Mouse (Mus musculus): ENCODE data around the gene Ppp1r13l. TPM values are rescaled to one million over a fixed set of nuclear protein-coding genes. Genes with fewer than 3 reads are reported as not detected.

Gene Ppp1r13l
- polyA plus RNA-seq, 1 experiment = 4.0 TPM

- H3K4me1 ChIP-seq (ENCODE audit: control insufficient read depth, insufficient read depth, low read length) = no peaks in the 10 kb centered on the region; the same call in none of the 2 replicates
- 43% methylated on average over 15 of the region's 15 CpGs for WGBS
- TF ChIP-seq POLR2A (IDR thresholded peaks at IDR 0.05; ENCODE audit: borderline replicate concordance, control insufficient read depth, low read depth, low read length) = no peak
- no peak for TF ChIP-seq CTCF (IDR thresholded peaks at IDR 0.05; ENCODE audit: control insufficient read depth, insufficient read depth, low read length)
- H3K27ac ChIP-seq (ENCODE audit: control insufficient read depth, insufficient read depth, low read depth, low read length, poor library complexity) = no peak overlapping the region
- no peak overlapping the region for H3K4me3 ChIP-seq (replicated peaks; ENCODE audit: control insufficient read depth, low read depth, low read length)
Observed at GRCm38 (mm10) chr7:19416590-19416989, 57.0 kb downstream of the Ppp1r13l start.

- TF ChIP-seq CTCF (IDR thresholded peaks at IDR 0.05; ENCODE audit: control insufficient read depth, insufficient read depth, low read length) (no peak), POLR2A (IDR thresholded peaks at IDR 0.05; ENCODE audit: borderline replicate concordance, control insufficient read depth, low read depth, low read length) (no peak)
- H3K27ac ChIP-seq (ENCODE audit: control insufficient read depth, insufficient read depth, low read depth, low read length, poor library complexity) = no peak overlapping the region
- H3K4me3 ChIP-seq (replicated peaks; ENCODE audit: control insufficient read depth, low read depth, low read length) = no peak overlapping the region
- WGBS = 8% methylated on average over 28 of the region's 28 CpGs
- no peaks in the 10 kb centered on the region; the same call in none of the 2 replicates for H3K4me1 ChIP-seq (ENCODE audit: control insufficient read depth, insufficient read depth, low read length)
Observed at GRCm38 (mm10) chr7:19420121-19420520, 60.6 kb downstream of the Ppp1r13l start.

- TF ChIP-seq POLR2A (IDR thresholded peaks at IDR 0.05; ENCODE audit: borderline replicate concordance, control insufficient read depth, low read depth, low read length) (peak; percentile 18; the same call in 1 of the 2 replicates), CTCF (IDR thresholded peaks at IDR 0.05; ENCODE audit: control insufficient read depth, insufficient read depth, low read length) (no peak)
- H3K4me1 ChIP-seq (ENCODE audit: control insufficient read depth, insufficient read depth, low read length) = no peaks in the 10 kb centered on the region; the same call in none of the 2 replicates
- peak overlapping the region; percentile 58 for H3K4me3 ChIP-seq (replicated peaks; ENCODE audit: control insufficient read depth, low read depth, low read length)
- WGBS = 9% methylated on average over 43 of the region's 43 CpGs
- H3K27ac ChIP-seq (ENCODE audit: control insufficient read depth, insufficient read depth, low read depth, low read length, poor library complexity) = no peak overlapping the region
Observed at GRCm38 (mm10) chr7:19420821-19421636, 61.5 kb downstream of the Ppp1r13l start.

- Histone ChIP-seq H3K4me1 (ENCODE audit: control insufficient read depth, insufficient read depth, low read length) (no peaks in the 10 kb centered on the region; the same call in 1 of the 2 replicates), H3K4me3 (replicated peaks; ENCODE audit: control insufficient read depth, low read depth, low read length) (no peak overlapping the region), H3K27ac (ENCODE audit: control insufficient read depth, insufficient read depth, low read depth, low read length, poor library complexity) (no peak overlapping the region)
- TF ChIP-seq POLR2A (IDR thresholded peaks at IDR 0.05; ENCODE audit: borderline replicate concordance, control insufficient read depth, low read depth, low read length) (no peak), CTCF (IDR thresholded peaks at IDR 0.05; ENCODE audit: control insufficient read depth, insufficient read depth, low read length) (no peak)
- 81% methylated on average over 3 of the region's 3 CpGs for WGBS
Observed at GRCm38 (mm10) chr7:19423083-19423482, 63.5 kb downstream of the Ppp1r13l start.

- 41% methylated on average over 4 of the region's 4 CpGs for WGBS
- H3K27ac ChIP-seq (ENCODE audit: control insufficient read depth, insufficient read depth, low read depth, low read length, poor library complexity) = no peak overlapping the region
- no peak overlapping the region for H3K4me3 ChIP-seq (replicated peaks; ENCODE audit: control insufficient read depth, low read depth, low read length)
- no peaks in the 10 kb centered on the region; the same call in 1 of the 2 replicates for H3K4me1 ChIP-seq (ENCODE audit: control insufficient read depth, insufficient read depth, low read length)
- TF ChIP-seq CTCF (IDR thresholded peaks at IDR 0.05; ENCODE audit: control insufficient read depth, insufficient read depth, low read length) (no peak), POLR2A (IDR thresholded peaks at IDR 0.05; ENCODE audit: borderline replicate concordance, control insufficient read depth, low read depth, low read length) (no peak)
Observed at GRCm38 (mm10) chr7:19424051-19424450, 64.5 kb downstream of the Ppp1r13l start.

- Histone ChIP-seq H3K4me3 (replicated peaks; ENCODE audit: control insufficient read depth, low read depth, low read length) (no peak overlapping the region), H3K4me1 (ENCODE audit: control insufficient read depth, insufficient read depth, low read length) (no peaks in the 10 kb centered on the region; the same call in 1 of the 2 replicates), H3K27ac (ENCODE audit: control insufficient read depth, insufficient read depth, low read depth, low read length, poor library complexity) (no peak overlapping the region)
- TF ChIP-seq POLR2A (IDR thresholded peaks at IDR 0.05; ENCODE audit: borderline replicate concordance, control insufficient read depth, low read depth, low read length) = no peak
- TF ChIP-seq CTCF (IDR thresholded peaks at IDR 0.05; ENCODE audit: control insufficient read depth, insufficient read depth, low read length) = no peak
- WGBS = 73% methylated on average over 6 of the region's 6 CpGs
Observed at GRCm38 (mm10) chr7:19426349-19426748, 66.8 kb downstream of the Ppp1r13l start.

GRCm38 (mm10) chr7:19426888-19427287 is 67.3 kb downstream of the Ppp1r13l start:
- WGBS = 80% methylated on average over 6 of the region's 6 CpGs
- H3K4me1 ChIP-seq (ENCODE audit: control insufficient read depth, insufficient read depth, low read length) = no peaks in the 10 kb centered on the region; the same call in 1 of the 2 replicates
- H3K4me3 ChIP-seq (replicated peaks; ENCODE audit: control insufficient read depth, low read depth, low read length) = no peak overlapping the region
- no peak overlapping the region for H3K27ac ChIP-seq (ENCODE audit: control insufficient read depth, insufficient read depth, low read depth, low read length, poor library complexity)
- TF ChIP-seq POLR2A (IDR thresholded peaks at IDR 0.05; ENCODE audit: borderline replicate concordance, control insufficient read depth, low read depth, low read length) = no peak
- no peak for TF ChIP-seq CTCF (IDR thresholded peaks at IDR 0.05; ENCODE audit: control insufficient read depth, insufficient read depth, low read length)

Other genes with a start within 250 kb of the Ppp1r13l start
- not detected in 2 replicates for gene Gm4969, start 241.4 kb upstream of the Ppp1r13l start, polyA plus RNA-seq (2011; ENCODE audit: insufficient read depth, insufficient read length, low replicate concordance, missing spikeins)
- 3.9 and 4.8 TPM in 2 replicates for gene Fbxo46, start 239.9 kb upstream of the Ppp1r13l start, polyA plus RNA-seq (2011; ENCODE audit: insufficient read depth, insufficient read length, low replicate concordance, missing spikeins)
- 3.6 and 6.8 TPM in 2 replicates for gene Qpctl, start 210.5 kb upstream of the Ppp1r13l start, polyA plus RNA-seq (2011; ENCODE audit: insufficient read depth, insufficient read length, low replicate concordance, missing spikeins)
- gene Snrpd2, start 210.0 kb upstream of the Ppp1r13l start, polyA plus RNA-seq (2011; ENCODE audit: insufficient read depth, insufficient read length, low replicate concordance, missing spikeins) = 56.3 and 58.6 TPM in 2 replicates
- 0.62 and 0.79 TPM in 2 replicates for gene Gipr, start 193.6 kb upstream of the Ppp1r13l start, polyA plus RNA-seq (2011; ENCODE audit: insufficient read depth, insufficient read length, low replicate concordance, missing spikeins)
- 14.2 and 33.1 TPM in 2 replicates for gene Eml2, start 183.3 kb upstream of the Ppp1r13l start, polyA plus RNA-seq (2011; ENCODE audit: insufficient read depth, insufficient read length, low replicate concordance, missing spikeins)
- gene Gpr4, start 147.2 kb upstream of the Ppp1r13l start, polyA plus RNA-seq (2011; ENCODE audit: insufficient read depth, insufficient read length, low replicate concordance, missing spikeins) = 0.34 and 0.70 TPM in 2 replicates
- 7.5 and 8.5 TPM in 2 replicates for gene Opa3, start 131.4 kb upstream of the Ppp1r13l start, polyA plus RNA-seq (2011; ENCODE audit: insufficient read depth, insufficient read length, low replicate concordance, missing spikeins)
- 83.3 and 135 TPM in 2 replicates for gene Vasp, start 87.9 kb upstream of the Ppp1r13l start, polyA plus RNA-seq (2011; ENCODE audit: insufficient read depth, insufficient read length, low replicate concordance, missing spikeins)
- gene Ppm1n, start 79.7 kb upstream of the Ppp1r13l start, polyA plus RNA-seq (2011; ENCODE audit: insufficient read depth, insufficient read length, low replicate concordance, missing spikeins) = 3.6 TPM in 1 of 2 replicates, not detected in the other
- 0.92 and 2.3 TPM in 2 replicates for gene Rtn2, start 77.1 kb upstream of the Ppp1r13l start, polyA plus RNA-seq (2011; ENCODE audit: insufficient read depth, insufficient read length, low replicate concordance, missing spikeins)
- gene Fosb, start 49.7 kb upstream of the Ppp1r13l start, polyA plus RNA-seq (2011; ENCODE audit: insufficient read depth, insufficient read length, low replicate concordance, missing spikeins) = 0.50 and 1.1 TPM in 2 replicates
- gene Ercc1, start 15.0 kb upstream of the Ppp1r13l start, polyA plus RNA-seq (2011; ENCODE audit: insufficient read depth, insufficient read length, low replicate concordance, missing spikeins) = 19.2 and 31.3 TPM in 2 replicates
- gene Cd3eap, start 266 bp upstream of the Ppp1r13l start, polyA plus RNA-seq (2011; ENCODE audit: insufficient read depth, insufficient read length, low replicate concordance, missing spikeins) = 11.7 and 13.7 TPM in 2 replicates
- gene Ercc2, start 22.3 kb downstream of the Ppp1r13l start, polyA plus RNA-seq (2011; ENCODE audit: insufficient read depth, insufficient read length, low replicate concordance, missing spikeins) = 17.9 and 31.9 TPM in 2 replicates
- 1.6 and 1.9 TPM in 2 replicates for gene Klc3, start 44.4 kb downstream of the Ppp1r13l start, polyA plus RNA-seq (2011; ENCODE audit: insufficient read depth, insufficient read length, low replicate concordance, missing spikeins)
- gene Ckm, start 45.0 kb downstream of the Ppp1r13l start, polyA plus RNA-seq (2011; ENCODE audit: insufficient read depth, insufficient read length, low replicate concordance, missing spikeins) = 25.1 and 31.8 TPM in 2 replicates
- gene Mark4, start 99.1 kb downstream of the Ppp1r13l start, polyA plus RNA-seq (2011; ENCODE audit: insufficient read depth, insufficient read length, low replicate concordance, missing spikeins) = 10.1 and 14.6 TPM in 2 replicates
- gene Exoc3l2, start 103.6 kb downstream of the Ppp1r13l start, polyA plus RNA-seq (2011; ENCODE audit: insufficient read depth, insufficient read length, low replicate concordance, missing spikeins) = 4.2 and 10.3 TPM in 2 replicates
- gene Bloc1s3, start 148.6 kb downstream of the Ppp1r13l start, polyA plus RNA-seq (2011; ENCODE audit: insufficient read depth, insufficient read length, low replicate concordance, missing spikeins) = 4.4 and 8.0 TPM in 2 replicates
- 12.4 and 12.7 TPM in 2 replicates for gene Trappc6a, start 148.6 kb downstream of the Ppp1r13l start, polyA plus RNA-seq (2011; ENCODE audit: insufficient read depth, insufficient read length, low replicate concordance, missing spikeins)
- gene Nkpd1, start 158.1 kb downstream of the Ppp1r13l start, polyA plus RNA-seq (2011; ENCODE audit: insufficient read depth, insufficient read length, low replicate concordance, missing spikeins) = not detected in 2 replicates
- gene Ppp1r37, start 203.3 kb downstream of the Ppp1r13l start, polyA plus RNA-seq (2011; ENCODE audit: insufficient read depth, insufficient read length, low replicate concordance, missing spikeins) = 71.6 and 93.5 TPM in 2 replicates
- 2.8 and 3.0 TPM in 2 replicates for gene Zfp296, start 217.5 kb downstream of the Ppp1r13l start, polyA plus RNA-seq (2011; ENCODE audit: insufficient read depth, insufficient read length, low replicate concordance, missing spikeins)
- 52.9 and 74.3 TPM in 2 replicates for gene Gemin7, start 217.8 kb downstream of the Ppp1r13l start, polyA plus RNA-seq (2011; ENCODE audit: insufficient read depth, insufficient read length, low replicate concordance, missing spikeins)
- 64.7 and 98.2 TPM in 2 replicates for gene Clasrp, start 244.7 kb downstream of the Ppp1r13l start, polyA plus RNA-seq (2011; ENCODE audit: insufficient read depth, insufficient read length, low replicate concordance, missing spikeins)